In genomic region chr12:87267682-87268081, GRCm38 (mm10) we compare ENCODE assay signal across 8 mouse cellular contexts. TPM values are rescaled to one million over a fixed set of nuclear protein-coding genes. Genes with fewer than 3 reads are reported as not detected.
DNase-seq lines count a peak whose midpoint lies in the region; ATAC-seq and TF ChIP-seq lines count a peak whose summit lies in the region.

No protein-coding gene starts in this region.

- H3K9ac ChIP-seq in heart, embryonic 12.5 days, result peak overlapping the region; percentile 59
- no peak overlapping the region for H3K9ac ChIP-seq in midbrain, embryonic 16.5 days (ENCODE audit: low read depth, low read length)

- H3K9me3 ChIP-seq in E14TG2a.4 (ENCODE audit: low read length), result no peaks in the 10 kb centered on the region
- no peaks in the 10 kb centered on the region for H3K9me3 ChIP-seq in heart, embryonic 12.5 days (replicated peaks)
- H3K9me3 ChIP-seq in midbrain, embryonic 16.5 days (replicated peaks; ENCODE audit: control insufficient read depth, low read length, poor library complexity, severe bottlenecking), result no peaks in the 10 kb centered on the region

- H3K4me1 ChIP-seq in E14TG2a.4 (replicated peaks; ENCODE audit: low read depth, low read length), result peaks cover 64% of the 10 kb centered on the region
- peaks cover 12% of the 10 kb centered on the region for H3K4me1 ChIP-seq in heart, embryonic 12.5 days (replicated peaks)
- H3K4me1 ChIP-seq in midbrain, embryonic 16.5 days (ENCODE audit: control insufficient read depth, insufficient read depth, low read length), result peaks cover 21% of the 10 kb centered on the region

- H3K4me3 ChIP-seq in E14TG2a.4 (replicated peaks; ENCODE audit: low read length), result peak overlapping the region; percentile 97
- H3K4me3 ChIP-seq in heart, embryonic 12.5 days, result peak overlapping the region; percentile 70
- H3K4me3 ChIP-seq in midbrain, embryonic 16.5 days (ENCODE audit: low read depth, low read length), result peak overlapping the region; percentile 72

- TF ChIP-seq CTCF in E14TG2a.4 (conservative IDR thresholded peaks at IDR 0.05; ENCODE audit: low read length), result peak; percentile 53

- peak overlapping the region; percentile 90 for H3K4me2 ChIP-seq in heart, embryonic 12.5 days
- H3K4me2 ChIP-seq in midbrain, embryonic 16.5 days (ENCODE audit: low read length), result peak overlapping the region; percentile 88

- 24% methylated on average over 4 of the region's 4 CpGs for WGBS in heart, embryonic 12.5 days
- 27% methylated on average over 4 of the region's 4 CpGs for WGBS in midbrain, embryonic 16.5 days

- DNase-seq in heart, adult 18-20 months, result peak; percentile 15 to 22
- no peak for DNase-seq in heart, postnatal 25 days (ENCODE audit: low spot score)
- DNase-seq in cerebellum, adult 9-10 months, result peak; percentile 30
- DNase-seq in left cerebral cortex, postnatal 4 days, result peak; percentile 37
- DNase-seq in urinary bladder, postnatal 36 days (ENCODE audit: low spot score in 2 of 2), result no peak

- no peak overlapping the region for H3K27ac ChIP-seq in heart, embryonic 12.5 days (ENCODE audit: poor library complexity, severe bottlenecking)
- no peak overlapping the region for H3K27ac ChIP-seq in midbrain, embryonic 16.5 days (ENCODE audit: low read length)

- intact Hi-C loops in heart, postnatal 25 days (cut with DNase I), result loop anchor here (2.0 to 10.0 kb wide), 4 partner anchors 65 to 147 kb away; partner anchors contain the start of genes Gstz1, Pomt2 and Sptlc2
- intact Hi-C loops in left cerebral cortex, postnatal 4 days (cut with DNase I), result no loop called here

- ATAC-seq in heart, embryonic 12.5 days (ENCODE audit: insufficient number of reproducible peaks, low FRiP score), result no peak
- ATAC-seq in midbrain, embryonic 16.5 days, result no peak

- no peaks in the 10 kb centered on the region for H3K27me3 ChIP-seq in E14TG2a.4 (ENCODE audit: insufficient read depth, low read length)
- no peaks in the 10 kb centered on the region for H3K27me3 ChIP-seq in heart, embryonic 12.5 days (replicated peaks)
- no peaks in the 10 kb centered on the region for H3K27me3 ChIP-seq in midbrain, embryonic 16.5 days (ENCODE audit: control insufficient read depth, insufficient read depth, low read depth, low read length)

- peaks cover 64% of the 10 kb centered on the region for H3K36me3 ChIP-seq in E14TG2a.4 (ENCODE audit: insufficient read depth, low read length)
- peaks cover 54% of the 10 kb centered on the region for H3K36me3 ChIP-seq in heart, embryonic 12.5 days
- peaks cover 29% of the 10 kb centered on the region for H3K36me3 ChIP-seq in midbrain, embryonic 16.5 days (ENCODE audit: control insufficient read depth, insufficient read depth, low read length)

RNA-seq across cellular contexts. Expression of gene Ahsa1, which starts 1.4 kb away (rescaled TPM):
- total RNA-seq in heart, adult 18-20 months (2021), result 100 to 1,000 TPM; 155 to 174 TPM
- total RNA-seq in heart, postnatal 25 days (2021), result 100 to 1,000 TPM; 126 to 158 TPM
- 190 and 196 TPM in 2 replicates for polyA plus RNA-seq in heart, embryonic 12.5 days (2016; fragmentation: Nextera tagmentation; extraction: Ambion mirVana)
- total RNA-seq in left cerebral cortex, postnatal 4 days (2021), result 100 to 1,000 TPM; 151 to 156 TPM
- 208 and 217 TPM in 2 replicates for polyA plus RNA-seq in midbrain, embryonic 16.5 days (2015; fragmentation: Nextera tagmentation; extraction: Ambion mirVana)

RNA-seq across cellular contexts. Expression of gene Vipas39, which starts 1.6 kb away (rescaled TPM):
- total RNA-seq in heart, adult 18-20 months (2021), result 10 to 100 TPM; 22.0 to 24.6 TPM
- 10 to 100 TPM; 21.7 to 23.1 TPM for total RNA-seq in heart, postnatal 25 days (2021)
- polyA plus RNA-seq in heart, embryonic 12.5 days (2016; fragmentation: Nextera tagmentation; extraction: Ambion mirVana), result 29.6 and 31.8 TPM in 2 replicates
- 10 to 100 TPM; 60.5 to 62.8 TPM for total RNA-seq in left cerebral cortex, postnatal 4 days (2021)
- polyA plus RNA-seq in midbrain, embryonic 16.5 days (2015; fragmentation: Nextera tagmentation; extraction: Ambion mirVana), result 56.2 and 58.2 TPM in 2 replicates

RNA-seq across cellular contexts. Expression of gene Noxred1, which starts 29.1 kb away (rescaled TPM):
- under 1 TPM; 0.46 to 0.69 TPM for total RNA-seq in heart, adult 18-20 months (2021)
- total RNA-seq in heart, postnatal 25 days (2021), result under 1 TPM; 0.20 to 0.49 TPM
- 0.42 and 1.5 TPM in 2 replicates for polyA plus RNA-seq in heart, embryonic 12.5 days (2016; fragmentation: Nextera tagmentation; extraction: Ambion mirVana)
- 1 to 10 TPM; 1.2 to 1.6 TPM for total RNA-seq in left cerebral cortex, postnatal 4 days (2021)
- 0.65 and 1.9 TPM in 2 replicates for polyA plus RNA-seq in midbrain, embryonic 16.5 days (2015; fragmentation: Nextera tagmentation; extraction: Ambion mirVana)

RNA-seq across cellular contexts. Expression of gene Ism2, which starts 31.8 kb away (rescaled TPM):
- not detected for total RNA-seq in heart, adult 18-20 months (2021)
- total RNA-seq in heart, postnatal 25 days (2021), result not detected
- polyA plus RNA-seq in heart, embryonic 12.5 days (2016; fragmentation: Nextera tagmentation; extraction: Ambion mirVana), result 0.92 and 1.1 TPM in 2 replicates
- total RNA-seq in left cerebral cortex, postnatal 4 days (2021), result 1 to 10 TPM in 1 of 2 experiments, under 1 TPM in 1; 0.68 to 1.4 TPM
- polyA plus RNA-seq in midbrain, embryonic 16.5 days (2015; fragmentation: Nextera tagmentation; extraction: Ambion mirVana), result 2.1 and 2.2 TPM in 2 replicates

Comparison
In these comparisons a context has a peak if more than half of its experiments do, and no peak if none do; other contexts are left out.
1. DNase-seq: peak in heart, adult 18-20 months (2 of 2), cerebellum, adult 9-10 months (single experiment) and left cerebral cortex, postnatal 4 days (single experiment); none in heart, postnatal 25 days (single experiment) and urinary bladder, postnatal 36 days (0 of 2).
2. Peak in every context shown above with its lines, with median percentiles within 50 percentile points of each other: H3K4me3 ChIP-seq.